Mouse (Mus musculus) liver, embryonic 14.5 days (tissue): ENCODE results near the gene Zbtb16. TPM values are rescaled to one million over a fixed set of nuclear protein-coding genes. Genes with fewer than 3 reads are reported as not detected.

Experiments used
- ATAC-seq: fragments of 200-750 bp; cut with Nextera tagmentation; 2 replicates; pipeline ENCODE4 v1.8.0; 2017; ENCODE audit warnings: moderate number of reproducible peaks, mild to moderate bottlenecking, moderate library complexity; ENCODE audit not compliant: insufficient read depth
- DNase-seq, 3 experiments: peaks; one replicate each; pipeline ENCODE4 v3.0.0-alpha.2; 2012 to 2013; ENCODE audit warnings: low read depth in 3 of 3, low spot score in 3 of 3
- H3K27ac ChIP-seq: fragments of 300-500 bp; sonication (generic); 2 replicates; pipeline ENCODE4 v1.5.1; 2014; ENCODE audit warnings: moderate library complexity, mild to moderate bottlenecking, control low read depth, inconsistent platforms
- H3K27me3 ChIP-seq: fragments of 300-500 bp; sonication (generic); 2 replicates; pipeline ENCODE4 v1.6.1; 2014; ENCODE audit warnings: mild to moderate bottlenecking, low read length, moderate library complexity; ENCODE audit not compliant: control insufficient read depth, insufficient read depth
- H3K36me3 ChIP-seq: fragments of 300-500 bp; sonication (generic); replicated peaks from 2 replicates; pipeline ENCODE4 v1.6.1; 2014; ENCODE audit warnings: low read depth; ENCODE audit not compliant: control insufficient read depth, insufficient read depth
- H3K4me1 ChIP-seq, 2 experiments: fragments of 200-500 bp in 1 of 2; fragments of 300-500 bp in 1 of 2; sonication (generic) in 1 of 2; replicated peaks; 2 replicates each; pipeline ENCODE4 v1.6.1; 2012 to 2014; ENCODE audit warnings: antibody characterized with exemption in 1 of 2, inconsistent platforms in 1 of 2, low read length in 1 of 2; ENCODE audit not compliant: control insufficient read depth in 2 of 2, insufficient read depth in 2 of 2
- H3K4me2 ChIP-seq: fragments of 300-500 bp; sonication (generic); 2 replicates; pipeline ENCODE4 v1.6.1; 2014; ENCODE audit warnings: low read depth, mild to moderate bottlenecking, control low read depth, moderate library complexity
- H3K4me3 ChIP-seq, 2 experiments: fragments of 200-500 bp in 1 of 2; fragments of 300-500 bp in 1 of 2; sonication (generic) in 1 of 2; 2 replicates each; pipeline ENCODE4 v1.5.1; 2012 to 2014; ENCODE audit warnings: low read depth in 2 of 2, low read length in 2 of 2, mild to moderate bottlenecking in 2 of 2, control low read depth in 1 of 2, inconsistent platforms in 1 of 2, moderate library complexity in 1 of 2; ENCODE audit not compliant: insufficient read depth in 1 of 2
- H3K9ac ChIP-seq: fragments of 300-500 bp; sonication (generic); replicated peaks from 2 replicates; pipeline ENCODE4 v1.6.1; 2014; ENCODE audit warnings: mild to moderate bottlenecking, control low read depth, moderate library complexity
- H3K9me3 ChIP-seq: fragments of 300-500 bp; sonication (generic); 2 replicates; pipeline ENCODE4 v1.6.1; 2016; ENCODE audit warnings: low read length, mixed read lengths; ENCODE audit not compliant: control insufficient read depth
- CTCF ChIP-seq: IDR thresholded peaks from 2 replicates; pipeline ENCODE4 v1.5.1; 2016; ENCODE audit warnings: antibody characterized with exemption, low read depth, control low read depth
- EP300 ChIP-seq: IDR thresholded peaks from 2 replicates; pipeline ENCODE4 v1.6.1; 2016; ENCODE audit warnings: antibody characterized with exemption, low read depth
- WGBS: fragments of 180-500 bp; shearing (Covaris S2); extraction: QIAGEN DNeasy Blood & Tissue Kit; methylation state at CpG from one replicate; pipeline ENCODE4 v1.1.7; 2014; ENCODE audit not compliant: insufficient replicate concordance; 5-methylcytosine and 5-hydroxymethylcytosine counted together
- polyA plus RNA-seq, 2 experiments: library from polyadenylated mRNA; depleted of rRNA in 1 of 2; stranded (reverse) in 1 of 2; unstranded in 1 of 2; fragments of >200 nt; fragmentation: Nextera tagmentation in 1 of 2; extraction: Ambion mirVana in 1 of 2; gene quantifications; 2 replicates each; pipeline versions ENCODE4 v1.2.1 to v1.2.3; 2012 to 2014

Gene Zbtb16
- polyA plus RNA-seq, 2 experiments, result 0.26 to 0.30 TPM

GRCm38 (mm10) chr9:48734725-48735465 is 101.1 kb downstream of the Zbtb16 start:
- Histone ChIP-seq H3K9ac (no peak overlapping the region), H3K4me2 (no peak overlapping the region), H3K9me3 (no peaks in the 10 kb centered on the region), H3K36me3 (no peaks in the 10 kb centered on the region), H3K4me3 (no peak overlapping the region), H3K4me1 (peaks cover 0 to 1% of the 10 kb centered on the region in 2 experiments; a peak in 1 of 4 replicates), H3K27ac (no peak overlapping the region), H3K27me3 (no peaks in the 10 kb centered on the region)
- DNase-seq (no peak), ATAC-seq (no peak)
- 73% methylated on average over 12 of the region's 12 CpGs for WGBS
- TF ChIP-seq CTCF (no peak), EP300 (no peak)

- Histone ChIP-seq H3K27ac (no peak overlapping the region), H3K36me3 (no peaks in the 10 kb centered on the region), H3K9ac (no peak overlapping the region), H3K4me2 (no peak overlapping the region), H3K4me3 (no peak overlapping the region), H3K4me1 (no peaks in the 10 kb centered on the region), H3K27me3 (no peaks in the 10 kb centered on the region), H3K9me3 (no peaks in the 10 kb centered on the region)
- DNase-seq (no peak), ATAC-seq (no peak)
- TF ChIP-seq EP300 (no peak), CTCF (no peak)
- 55% methylated on average over 13 of the region's 13 CpGs for WGBS
Observed at GRCm38 (mm10) chr9:48733817-48734544, 102.0 kb downstream of the Zbtb16 start.

- Histone ChIP-seq H3K27ac (no peak overlapping the region), H3K9ac (no peak overlapping the region), H3K27me3 (no peaks in the 10 kb centered on the region), H3K36me3 (no peaks in the 10 kb centered on the region), H3K4me3 (no peak overlapping the region), H3K4me1 (no peaks in the 10 kb centered on the region), H3K4me2 (no peak overlapping the region), H3K9me3 (no peaks in the 10 kb centered on the region)
- no peak for DNase-seq
- no peak for ATAC-seq
- TF ChIP-seq EP300 (no peak), CTCF (no peak)
- 55% methylated on average over 6 of the region's 6 CpGs for WGBS
Observed at GRCm38 (mm10) chr9:48733083-48733482, 102.9 kb downstream of the Zbtb16 start.

GRCm38 (mm10) chr9:48731651-48732536 is 104.1 kb downstream of the Zbtb16 start:
- no peaks in the 10 kb centered on the region for H3K36me3 ChIP-seq
- no peaks in the 10 kb centered on the region for H3K27me3 ChIP-seq
- ATAC-seq, result no peak
- no peak overlapping the region for H3K9ac ChIP-seq
- H3K4me1 ChIP-seq, result no peaks in the 10 kb centered on the region
- H3K4me2 ChIP-seq, result no peak overlapping the region
- no peak for TF ChIP-seq CTCF
- no peak for TF ChIP-seq EP300
- WGBS, result 63% methylated on average over 8 of the region's 8 CpGs
- no peak overlapping the region for H3K27ac ChIP-seq
- no peak for DNase-seq
- H3K4me3 ChIP-seq, result no peak overlapping the region
- no peaks in the 10 kb centered on the region for H3K9me3 ChIP-seq
